Mouse (Mus musculus) embryonic facial prominence, embryonic 10.5 days (tissue): ENCODE measurements around the gene 0610030E20Rik. TPM values are rescaled to one million over a fixed set of nuclear protein-coding genes. Genes with fewer than 3 reads are reported as not detected.

Experiments
- DNase-seq: peaks from one replicate; pipeline ENCODE4 v3.0.0-alpha.2; 2017; ENCODE audit warnings: low spot score
- H3K27ac ChIP-seq: fragments of 300-500 bp; sonication (generic); replicated peaks from 2 replicates; pipeline ENCODE4 v1.5.1; 2016; ENCODE audit warnings: mild to moderate bottlenecking
- H3K27me3 ChIP-seq: fragments of 300-500 bp; sonication (generic); replicated peaks from 2 replicates; pipeline ENCODE4 v1.6.1; 2016; ENCODE audit warnings: low read depth, mild to moderate bottlenecking; ENCODE audit not compliant: poor library complexity, severe bottlenecking
- H3K36me3 ChIP-seq: fragments of 300-500 bp; sonication (generic); replicated peaks from 2 replicates; pipeline ENCODE4 v1.6.1; 2016; ENCODE audit warnings: mild to moderate bottlenecking, moderate library complexity
- H3K4me1 ChIP-seq: fragments of 300-500 bp; sonication (generic); 2 replicates; pipeline ENCODE4 v1.6.1; 2016
- H3K4me3 ChIP-seq: fragments of 300-500 bp; sonication (generic); 2 replicates; pipeline ENCODE4 v1.5.1; 2016; ENCODE audit warnings: mild to moderate bottlenecking, moderate library complexity
- H3K9me3 ChIP-seq: fragments of 300-500 bp; sonication (generic); 2 replicates; pipeline ENCODE4 v1.6.1; 2016; ENCODE audit warnings: mild to moderate bottlenecking
- WGBS: fragments of 180-500 bp; shearing (Covaris S2); methylation state at CpG from one replicate; pipeline ENCODE4 v1.1.7; 2016; 5-methylcytosine and 5-hydroxymethylcytosine counted together
- polyA plus RNA-seq: library from polyadenylated mRNA; unstranded; fragments of >200 nt; fragmentation: Nextera tagmentation; extraction: Ambion mirVana; gene quantifications from 2 replicates; pipeline ENCODE4 v1.2.1, GENCODE M21; 2016

0610030E20Rik gene
- polyA plus RNA-seq, 1 experiment from 2014 or later = 28.8 TPM

DNA sequence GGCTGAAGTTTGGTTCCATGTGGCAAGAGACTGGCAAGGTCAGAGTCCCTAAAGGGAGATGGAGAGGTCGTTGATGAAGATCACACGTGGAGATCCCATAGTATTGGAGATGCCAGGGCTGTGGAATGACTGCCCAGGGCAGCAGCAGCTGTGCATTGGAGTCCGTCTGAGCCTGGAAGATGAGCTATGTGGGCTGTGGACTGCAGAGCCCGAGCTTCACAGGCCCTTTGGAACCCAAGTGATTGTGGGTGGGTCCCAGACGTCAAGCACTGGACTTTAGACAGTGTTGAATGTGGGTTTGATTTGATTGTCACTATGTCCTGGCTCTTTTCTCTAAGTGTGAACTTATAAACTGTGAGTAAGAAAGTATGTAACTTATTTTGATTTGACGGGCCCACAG lies 17.9 kb downstream of the 0610030E20Rik start:
- H3K27me3 ChIP-seq = no peaks in the 10 kb centered on the region
- no peaks in the 10 kb centered on the region for H3K9me3 ChIP-seq
- no peak for DNase-seq
- no peak overlapping the region for H3K27ac ChIP-seq
- H3K4me3 ChIP-seq = no peak overlapping the region
- H3K4me1 ChIP-seq = peaks cover 23% of the 10 kb centered on the region
- peaks cover 8% of the 10 kb centered on the region for H3K36me3 ChIP-seq
- 66% methylated on average over 6 of the region's 6 CpGs for WGBS

- WGBS = 70% methylated on average over 3 of the region's 3 CpGs
- Histone ChIP-seq H3K36me3 (no peaks in the 10 kb centered on the region), H3K9me3 (no peaks in the 10 kb centered on the region), H3K4me3 (no peak overlapping the region), H3K27ac (no peak overlapping the region), H3K4me1 (peaks cover 17% of the 10 kb centered on the region), H3K27me3 (no peaks in the 10 kb centered on the region)
- DNase-seq = no peak
These were observed 19.2 kb downstream of the 0610030E20Rik start for GRCm38 (mm10) chr6:72366304-72366703.

- WGBS = 74% methylated on average over 4 of the region's 4 CpGs
These were observed 19.8 kb downstream of the 0610030E20Rik start, which contains the start of gene Rnf181 for GRCm38 (mm10) chr6:72366844-72367443. TSS of gene Rnf181 (minus strand) at chr6:72366956.

DNA sequence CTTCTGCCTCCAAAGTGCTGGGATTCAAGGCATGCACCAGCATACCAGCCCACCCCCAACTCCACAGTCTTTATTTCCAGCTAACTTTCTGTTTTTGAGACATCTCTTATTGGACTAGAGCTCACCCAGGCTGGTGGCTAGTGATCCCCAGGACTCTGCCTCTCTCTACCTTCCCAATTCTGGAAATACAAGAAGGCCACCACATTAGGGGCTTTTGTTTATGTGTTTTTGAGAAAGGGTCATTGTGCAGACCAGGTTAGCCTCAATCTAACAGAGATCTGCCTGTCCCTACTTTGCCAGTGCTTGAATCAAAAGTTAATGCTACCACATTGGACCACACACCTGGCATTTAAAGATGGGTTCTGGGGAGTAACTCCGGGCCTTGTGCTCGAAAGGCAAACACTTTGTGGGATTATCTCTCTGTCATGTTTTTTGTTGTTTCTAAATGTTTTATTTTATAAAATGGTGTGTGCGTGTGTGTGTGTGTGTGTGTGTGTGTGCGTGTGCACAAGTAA lies 20.4 kb downstream of the 0610030E20Rik start:
- H3K27me3 ChIP-seq = no peaks in the 10 kb centered on the region
- peaks cover 17% of the 10 kb centered on the region for H3K4me1 ChIP-seq
- H3K27ac ChIP-seq = no peak overlapping the region
- 74% methylated on average over 4 of the region's 4 CpGs for WGBS
- no peak overlapping the region for H3K4me3 ChIP-seq
- no peaks in the 10 kb centered on the region for H3K9me3 ChIP-seq
- H3K36me3 ChIP-seq = no peaks in the 10 kb centered on the region
- no peak for DNase-seq

More at GRCm38 (mm10) chr6:72366844-72367443, 19.8 kb downstream of the 0610030E20Rik start, which contains the start of gene Rnf181:
- H3K4me3 ChIP-seq = no peak within 1 kb of the TSS
- H3K36me3 ChIP-seq = no peaks in the 10 kb centered on the region
- H3K27ac ChIP-seq = no peak within 1 kb of the TSS
- peaks cover 17% of the 10 kb centered on the region for H3K4me1 ChIP-seq
- no peaks in the 10 kb centered on the region for H3K9me3 ChIP-seq
- H3K27me3 ChIP-seq = no peaks in the 10 kb centered on the region
- DNase-seq = no peak

DNA sequence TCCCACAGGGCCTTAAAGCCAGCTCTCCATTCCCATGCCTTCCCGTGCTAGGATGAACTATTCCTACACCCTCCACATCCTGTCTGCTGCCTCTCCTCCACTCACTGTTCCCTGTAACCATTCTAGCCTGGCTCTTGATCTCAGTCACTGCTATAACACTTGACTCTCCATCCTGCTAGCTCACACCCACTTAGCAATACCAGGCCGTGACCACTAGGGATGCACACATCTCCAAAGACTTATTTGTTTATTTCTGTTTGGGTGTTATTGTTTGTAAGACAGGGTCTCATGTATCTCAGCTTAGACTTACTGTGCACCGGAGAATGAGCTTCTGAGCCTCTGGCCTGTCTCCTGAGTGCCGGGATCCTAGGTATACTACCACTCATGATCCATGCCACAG lies 22.4 kb downstream of the 0610030E20Rik start:
- no peak overlapping the region for H3K4me3 ChIP-seq
- H3K9me3 ChIP-seq = no peaks in the 10 kb centered on the region
- no peaks in the 10 kb centered on the region for H3K27me3 ChIP-seq
- WGBS = 83% methylated on average over 4 of the region's 4 CpGs
- DNase-seq = no peak
- no peak overlapping the region for H3K27ac ChIP-seq
- peaks cover 10% of the 10 kb centered on the region for H3K4me1 ChIP-seq
- H3K36me3 ChIP-seq = no peaks in the 10 kb centered on the region

- H3K27me3 ChIP-seq = no peaks in the 10 kb centered on the region
- H3K27ac ChIP-seq = no peak overlapping the region
- WGBS = 81% methylated on average over 12 of the region's 12 CpGs
- no peaks in the 10 kb centered on the region for H3K9me3 ChIP-seq
- no peak for DNase-seq
- no peak overlapping the region for H3K4me3 ChIP-seq
- no peaks in the 10 kb centered on the region for H3K36me3 ChIP-seq
- peaks cover 10% of the 10 kb centered on the region for H3K4me1 ChIP-seq
These were observed 23.0 kb downstream of the 0610030E20Rik start for GRCm38 (mm10) chr6:72370091-72370490.

DNA sequence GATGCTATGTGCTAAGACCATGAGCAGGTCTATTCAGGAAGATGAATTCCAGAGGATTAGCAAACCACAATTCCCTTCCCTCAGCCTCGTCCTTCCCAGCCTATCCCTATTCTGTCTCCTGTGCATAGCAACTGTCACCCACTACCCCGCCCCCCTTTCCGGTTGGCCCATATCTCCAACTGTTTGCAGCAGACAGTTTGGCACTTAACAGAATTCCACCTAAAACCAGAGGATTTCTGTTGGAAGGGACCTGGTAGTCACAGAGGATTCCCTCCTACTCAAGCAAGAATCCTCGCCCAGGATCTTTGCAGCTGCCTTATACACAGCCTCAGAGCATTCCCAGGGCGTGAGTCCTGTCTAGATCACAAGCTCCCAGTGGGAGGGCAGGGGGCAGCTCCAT lies 24.0 kb downstream of the 0610030E20Rik start:
- Histone ChIP-seq H3K4me3 (no peak overlapping the region), H3K4me1 (peaks cover 10% of the 10 kb centered on the region), H3K9me3 (no peaks in the 10 kb centered on the region), H3K36me3 (no peaks in the 10 kb centered on the region), H3K27me3 (no peaks in the 10 kb centered on the region), H3K27ac (peak overlapping the region; percentile 35; the same call in 1 of the 2 replicates)
- no peak for DNase-seq
- WGBS = 48% methylated on average over 5 of the region's 5 CpGs

DNA sequence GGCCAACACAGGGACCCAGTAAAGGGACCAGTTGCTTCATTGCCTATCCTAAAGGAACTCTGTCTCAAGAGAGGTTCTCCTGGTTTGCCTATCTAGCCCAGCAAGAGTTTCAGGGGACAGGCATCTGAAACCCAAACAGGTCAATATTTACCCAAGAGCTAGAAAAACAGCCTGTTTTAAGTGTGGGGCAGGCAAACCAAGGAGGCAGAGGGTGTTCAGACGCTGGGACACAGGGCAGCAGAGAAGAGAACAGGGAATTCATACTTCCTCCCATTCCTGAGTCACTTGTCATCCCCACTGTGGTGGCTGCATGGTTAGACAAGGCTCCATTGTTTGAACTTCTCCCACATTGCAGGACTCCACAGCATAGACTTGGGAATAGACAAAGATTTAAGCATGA lies 24.5 kb downstream of the 0610030E20Rik start:
- peaks cover 10% of the 10 kb centered on the region for H3K4me1 ChIP-seq
- 12% methylated on average over 1 of the region's 1 CpGs for WGBS
- H3K27ac ChIP-seq = peak overlapping the region; percentile 35; the same call in 1 of the 2 replicates
- H3K4me3 ChIP-seq = no peak overlapping the region
- H3K27me3 ChIP-seq = no peaks in the 10 kb centered on the region
- H3K36me3 ChIP-seq = no peaks in the 10 kb centered on the region
- DNase-seq = no peak
- H3K9me3 ChIP-seq = no peaks in the 10 kb centered on the region

- Histone ChIP-seq H3K4me1 (peaks cover 10% of the 10 kb centered on the region), H3K27me3 (peaks cover under 1% of the 10 kb centered on the region; the same call in 1 of the 2 replicates), H3K27ac (no peak overlapping the region), H3K9me3 (no peaks in the 10 kb centered on the region), H3K4me3 (no peak overlapping the region), H3K36me3 (no peaks in the 10 kb centered on the region)
- no peak for DNase-seq
- 91% methylated on average over 4 of the region's 4 CpGs for WGBS
These were observed 26.1 kb downstream of the 0610030E20Rik start for GRCm38 (mm10) chr6:72373184-72373583.

DNA sequence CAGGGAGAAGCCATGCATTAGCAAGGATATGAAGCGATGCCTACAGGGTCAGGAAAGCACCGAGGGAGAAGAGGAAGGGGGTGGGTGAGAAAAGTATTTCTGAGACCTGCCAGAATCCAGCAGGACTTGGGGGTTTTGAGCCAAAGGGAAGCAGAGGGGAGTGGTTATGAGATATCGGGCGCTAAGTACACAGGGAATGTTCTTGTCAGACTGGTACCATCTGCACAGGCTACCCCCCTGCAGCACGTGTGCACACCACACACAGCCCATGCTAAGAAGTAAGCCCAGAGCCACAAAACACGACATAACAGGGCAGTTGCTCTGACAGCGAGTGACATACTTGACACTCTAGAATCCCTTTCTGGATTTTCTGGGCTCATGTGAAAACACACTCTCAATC lies 27.1 kb downstream of the 0610030E20Rik start:
- no peak overlapping the region for H3K27ac ChIP-seq
- DNase-seq = no peak
- H3K36me3 ChIP-seq = no peaks in the 10 kb centered on the region
- WGBS = 75% methylated on average over 7 of the region's 7 CpGs
- H3K4me1 ChIP-seq = peaks cover 10% of the 10 kb centered on the region
- no peak overlapping the region for H3K4me3 ChIP-seq
- H3K9me3 ChIP-seq = no peaks in the 10 kb centered on the region
- peaks cover 11% of the 10 kb centered on the region for H3K27me3 ChIP-seq

GRCm38 (mm10) chr6:72374820-72375563 lies 27.9 kb downstream of the 0610030E20Rik start:
- Histone ChIP-seq H3K27ac (no peak overlapping the region), H3K9me3 (no peaks in the 10 kb centered on the region), H3K27me3 (peaks cover 19% of the 10 kb centered on the region), H3K4me3 (no peak overlapping the region), H3K4me1 (peaks cover 13% of the 10 kb centered on the region), H3K36me3 (no peaks in the 10 kb centered on the region)
- no peak for DNase-seq
- 83% methylated on average over 15 of the region's 15 CpGs for WGBS

DNA sequence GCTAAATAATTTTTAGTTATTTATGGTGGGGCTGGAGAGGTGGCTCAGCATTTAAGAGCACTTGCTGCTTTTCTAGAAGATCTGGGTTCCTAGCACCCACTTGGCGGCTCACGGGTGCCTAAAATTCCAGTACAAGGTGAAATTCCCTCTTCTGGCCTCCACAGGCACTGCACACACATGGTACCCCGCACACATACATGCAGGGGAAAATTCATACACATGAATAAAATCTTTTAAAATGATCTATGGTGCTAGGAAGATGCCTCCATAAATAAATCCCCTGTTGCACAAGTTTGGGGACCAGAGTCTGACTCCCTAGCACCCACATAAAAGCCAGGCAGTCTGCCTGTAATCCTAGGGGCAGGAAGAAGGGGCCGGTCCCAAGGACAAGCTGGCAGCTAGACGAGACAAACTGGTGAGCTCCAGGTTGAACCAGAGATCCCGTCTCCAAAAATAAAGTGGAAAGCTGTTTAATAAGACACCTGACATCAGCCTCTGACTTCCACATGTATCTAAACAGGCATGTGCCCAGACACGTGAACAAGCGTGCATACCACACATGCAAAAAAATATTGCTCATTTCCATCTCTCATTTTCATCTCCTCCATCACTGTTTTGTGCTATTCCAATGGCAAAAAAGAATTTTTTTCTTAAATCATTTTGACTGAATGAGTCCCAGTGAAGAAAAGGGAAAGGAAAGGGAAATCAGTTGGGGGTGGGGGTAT lies 31.6 kb downstream of the 0610030E20Rik start:
- peaks cover 9% of the 10 kb centered on the region for H3K4me1 ChIP-seq
- H3K36me3 ChIP-seq = no peaks in the 10 kb centered on the region
- H3K9me3 ChIP-seq = no peaks in the 10 kb centered on the region
- no peak overlapping the region for H3K27ac ChIP-seq
- H3K27me3 ChIP-seq = peaks cover 27% of the 10 kb centered on the region
- no peak for DNase-seq
- H3K4me3 ChIP-seq = peak overlapping the region; percentile 59; the same call in 1 of the 2 replicates
- 84% methylated on average over 8 of the region's 8 CpGs for WGBS
